Mouse (Mus musculus) G1E-ER4 (cell line): ENCODE measurements around the gene Plekhn1. TPM values are rescaled to one million over a fixed set of nuclear protein-coding genes. Genes with fewer than 3 reads are reported as not detected.

ENCODE experiments used
- GATA1 ChIP-seq: IDR thresholded peaks from one replicate; pipeline ENCODE4 v1.8.0; 2012; ENCODE audit warnings: low read length, inconsistent platforms
- polyA plus RNA-seq: library from polyadenylated mRNA; stranded (reverse); fragments of >175 nt; gene quantifications from 2 replicates; pipeline ENCODE4 v1.2.3, GENCODE M21; 2012

The Plekhn1 gene
- polyA plus RNA-seq, 1 experiment: 7.6 TPM

- no peak for TF ChIP-seq GATA1
These were observed 10.4 kb downstream of the Plekhn1 start for GRCm38 (mm10) chr4:156224276-156224675.

- TF ChIP-seq GATA1: no peak
These were observed 14.7 kb downstream of the Plekhn1 start for GRCm38 (mm10) chr4:156219936-156220335.

- no peak for TF ChIP-seq GATA1
These were observed 16.8 kb downstream of the Plekhn1 start for GRCm38 (mm10) chr4:156217838-156218237.

GRCm38 (mm10) chr4:156217022-156217669 is 17.5 kb downstream of the Plekhn1 start:
- no peak for TF ChIP-seq GATA1

GRCm38 (mm10) chr4:156216196-156216595 is 18.5 kb downstream of the Plekhn1 start:
- TF ChIP-seq GATA1: no peak

GRCm38 (mm10) chr4:156215649-156216048 is 19.0 kb downstream of the Plekhn1 start, which contains the start of gene Perm1:
Gene Perm1, plus strand, starts transcription at chr4:156215868.
- no peak for TF ChIP-seq GATA1

GRCm38 (mm10) chr4:156213134-156213533 is 21.5 kb downstream of the Plekhn1 start:
- no peak for TF ChIP-seq GATA1

GRCm38 (mm10) chr4:156209963-156210635 is 24.6 kb downstream of the Plekhn1 start:
- TF ChIP-seq GATA1: no peak

GRCm38 (mm10) chr4:156208872-156209271 is 25.8 kb downstream of the Plekhn1 start:
- TF ChIP-seq GATA1: no peak

GRCm38 (mm10) chr4:156203413-156204131 is 31.1 kb downstream of the Plekhn1 start:
- no peak for TF ChIP-seq GATA1

GRCm38 (mm10) chr4:156203001-156203412 is 31.6 kb downstream of the Plekhn1 start, which contains the start of gene AW011738:
Gene AW011738, plus strand, starts transcription at chr4:156203304.
- TF ChIP-seq GATA1: no peak

- TF ChIP-seq GATA1: no peak
These were observed 32.2 kb downstream of the Plekhn1 start for GRCm38 (mm10) chr4:156202462-156202893.

GRCm38 (mm10) chr4:156200623-156201475 is 33.8 kb downstream of the Plekhn1 start, which contains the start of gene Isg15:
Gene Isg15, minus strand, starts transcription at chr4:156200818.
- no peak for TF ChIP-seq GATA1

GRCm38 (mm10) chr4:156197829-156198205 is 36.8 kb downstream of the Plekhn1 start:
- no peak for TF ChIP-seq GATA1

GRCm38 (mm10) chr4:156197131-156197828 is 37.4 kb downstream of the Plekhn1 start, which contains the start of gene Agrn:
Gene Agrn, minus strand, starts transcription at chr4:156197488.
- TF ChIP-seq GATA1: no peak
